Mouse (Mus musculus) embryonic facial prominence, embryonic 13.5 days (tissue): Measurements from ENCODE around the gene Rsg1. TPM values are rescaled to one million over a fixed set of nuclear protein-coding genes. Genes with fewer than 3 reads are reported as not detected.
A peak's percentile ranks its signal among the peaks of the same experiment; 100 is the strongest.

Experiments
- ATAC-seq: fragments of 200-750 bp; cut with Nextera tagmentation; 2 replicates; pipeline ENCODE4 v1.8.0; 2017; ENCODE audit warnings: low read depth; ENCODE audit not compliant: insufficient number of reproducible peaks, insufficient read depth, low FRiP score, low TSS enrichment
- H3K27ac ChIP-seq: fragments of 300-500 bp; sonication (generic); 2 replicates; pipeline ENCODE4 v1.5.1; 2015; ENCODE audit warnings: moderate library complexity, mild to moderate bottlenecking, inconsistent platforms
- H3K27me3 ChIP-seq: fragments of 300-500 bp; sonication (generic); 2 replicates; pipeline ENCODE4 v1.6.1; 2015; ENCODE audit warnings: mild to moderate bottlenecking, inconsistent platforms
- H3K36me3 ChIP-seq: fragments of 300-500 bp; sonication (generic); 2 replicates; pipeline ENCODE4 v1.6.1; 2015; ENCODE audit warnings: mild to moderate bottlenecking, inconsistent platforms
- H3K4me1 ChIP-seq: fragments of 300-500 bp; sonication (generic); 2 replicates; pipeline ENCODE4 v1.6.1; 2015; ENCODE audit warnings: inconsistent platforms
- H3K4me2 ChIP-seq: fragments of 300-500 bp; sonication (generic); 2 replicates; pipeline ENCODE4 v1.6.1; 2015; ENCODE audit warnings: moderate library complexity, mild to moderate bottlenecking, inconsistent platforms
- H3K4me3 ChIP-seq: fragments of 300-500 bp; sonication (generic); 2 replicates; pipeline ENCODE4 v1.5.1; 2015; ENCODE audit warnings: mild to moderate bottlenecking, inconsistent platforms
- H3K9ac ChIP-seq: fragments of 300-500 bp; sonication (generic); 2 replicates; pipeline ENCODE4 v1.6.1; 2015; ENCODE audit warnings: mild to moderate bottlenecking, inconsistent platforms
- H3K9me3 ChIP-seq: fragments of 300-500 bp; sonication (generic); 2 replicates; pipeline ENCODE4 v1.6.1; 2016; ENCODE audit warnings: inconsistent platforms
- WGBS: fragments of 180-500 bp; shearing (Covaris S2); methylation state at CpG from one replicate; pipeline ENCODE4 v1.1.7; 2015; ENCODE audit warnings: mixed read lengths; 5-methylcytosine and 5-hydroxymethylcytosine counted together
- polyA plus RNA-seq: library from polyadenylated mRNA; unstranded; fragments of >200 nt; fragmentation: Nextera tagmentation; extraction: Ambion mirVana; gene quantifications from 2 replicates; pipeline ENCODE4 v1.2.1, GENCODE M21; 2015

Rsg1 gene
- polyA plus RNA-seq: 7.4 and 7.9 TPM in 2 replicates

- Histone ChIP-seq H3K27ac (peak within 1 kb of the TSS; percentile 66), H3K9ac (peak within 1 kb of the TSS; percentile 75), H3K4me1 (peaks cover 19% of the 10 kb centered on the region), H3K36me3 (peaks cover 6% of the 10 kb centered on the region; the same call in 1 of the 2 replicates), H3K4me2 (peak within 1 kb of the TSS; percentile 90), H3K27me3 (no peaks in the 10 kb centered on the region), H3K9me3 (no peaks in the 10 kb centered on the region), H3K4me3 (peak within 1 kb of the TSS; percentile 61)
- under 1% methylated on average over 24 of the region's 24 CpGs for WGBS
- ATAC-seq: peak; percentile 43; the same call in 1 of the 2 replicates
Measured at GRCm38 (mm10) chr4:141213770-141214336, at the start of gene Rsg1. TSS of gene Rsg1 (plus strand) at chr4:141213956.

- H3K9me3 ChIP-seq: peaks cover 6% of the 10 kb centered on the region; the same call in 1 of the 2 replicates
- ATAC-seq: no peak
- no peak overlapping the region for H3K9ac ChIP-seq
- H3K4me3 ChIP-seq: no peak overlapping the region
- no peak overlapping the region for H3K4me2 ChIP-seq
- H3K36me3 ChIP-seq: peaks cover 44% of the 10 kb centered on the region
- WGBS: 87% methylated on average over 8 of the region's 8 CpGs
- no peaks in the 10 kb centered on the region for H3K4me1 ChIP-seq
- H3K27me3 ChIP-seq: no peaks in the 10 kb centered on the region
- no peak overlapping the region for H3K27ac ChIP-seq
Measured at GRCm38 (mm10) chr4:141165744-141166292, 47.9 kb upstream of the Rsg1 start.

- peaks cover 6% of the 10 kb centered on the region; the same call in 1 of the 2 replicates for H3K9me3 ChIP-seq
- H3K9ac ChIP-seq: no peak overlapping the region
- H3K4me3 ChIP-seq: no peak overlapping the region
- peaks cover 58% of the 10 kb centered on the region for H3K36me3 ChIP-seq
- H3K27ac ChIP-seq: no peak overlapping the region
- no peak overlapping the region for H3K4me2 ChIP-seq
- no peaks in the 10 kb centered on the region for H3K4me1 ChIP-seq
- 99% methylated on average over 3 of the region's 3 CpGs for WGBS
- no peaks in the 10 kb centered on the region for H3K27me3 ChIP-seq
- ATAC-seq: no peak
Measured at GRCm38 (mm10) chr4:141167156-141167555, 46.6 kb upstream of the Rsg1 start.

GRCm38 (mm10) chr4:141172121-141172520 is 41.6 kb upstream of the Rsg1 start:
- no peak overlapping the region for H3K9ac ChIP-seq
- H3K27ac ChIP-seq: no peak overlapping the region
- no peak overlapping the region for H3K4me2 ChIP-seq
- no peak overlapping the region for H3K4me3 ChIP-seq
- no peaks in the 10 kb centered on the region for H3K27me3 ChIP-seq
- H3K36me3 ChIP-seq: peaks cover 75% of the 10 kb centered on the region
- no peaks in the 10 kb centered on the region for H3K9me3 ChIP-seq
- 0 out of 2 replicates have a peak, but pooled peaks cover 8% of the 10 kb centered on the region for H3K4me1 ChIP-seq
- WGBS: 93% methylated on average over 8 of the region's 8 CpGs
- ATAC-seq: no peak

- Histone ChIP-seq H3K9ac (no peak overlapping the region), H3K4me2 (no peak overlapping the region), H3K36me3 (peaks cover 75% of the 10 kb centered on the region), H3K9me3 (no peaks in the 10 kb centered on the region), H3K27me3 (no peaks in the 10 kb centered on the region), H3K27ac (no peak overlapping the region), H3K4me3 (no peak overlapping the region), H3K4me1 (peaks cover 12% of the 10 kb centered on the region; the same call in 1 of the 2 replicates)
- WGBS: 43% methylated on average over 5 of the region's 5 CpGs
- ATAC-seq: no peak
Measured at GRCm38 (mm10) chr4:141175783-141176182, 38.0 kb upstream of the Rsg1 start.

- H3K4me3 ChIP-seq: no peak overlapping the region
- H3K4me1 ChIP-seq: peaks cover 12% of the 10 kb centered on the region; the same call in 1 of the 2 replicates
- H3K4me2 ChIP-seq: no peak overlapping the region
- H3K27me3 ChIP-seq: no peaks in the 10 kb centered on the region
- ATAC-seq: no peak
- H3K9me3 ChIP-seq: no peaks in the 10 kb centered on the region
- H3K27ac ChIP-seq: peak overlapping the region; percentile 55; the same call in 1 of the 2 replicates
- H3K9ac ChIP-seq: no peak overlapping the region
- WGBS: 81% methylated on average over 10 of the region's 10 CpGs
- H3K36me3 ChIP-seq: peaks cover 75% of the 10 kb centered on the region
Measured at GRCm38 (mm10) chr4:141176328-141176838, 37.4 kb upstream of the Rsg1 start.

GRCm38 (mm10) chr4:141178500-141178899 is 35.3 kb upstream of the Rsg1 start:
- Histone ChIP-seq H3K36me3 (peaks cover 78% of the 10 kb centered on the region), H3K27me3 (no peaks in the 10 kb centered on the region), H3K4me1 (peaks cover 12% of the 10 kb centered on the region; the same call in 1 of the 2 replicates), H3K9me3 (no peaks in the 10 kb centered on the region), H3K27ac (no peak overlapping the region), H3K4me2 (no peak overlapping the region), H3K4me3 (no peak overlapping the region), H3K9ac (no peak overlapping the region)
- WGBS: 78% methylated on average over 4 of the region's 4 CpGs
- ATAC-seq: no peak

- Histone ChIP-seq H3K4me3 (no peak overlapping the region), H3K4me1 (peaks cover 12% of the 10 kb centered on the region), H3K9ac (no peak overlapping the region), H3K27ac (no peak overlapping the region), H3K36me3 (peaks cover 77% of the 10 kb centered on the region), H3K4me2 (no peak overlapping the region), H3K27me3 (no peaks in the 10 kb centered on the region), H3K9me3 (no peaks in the 10 kb centered on the region)
- WGBS: 79% methylated on average over 8 of the region's 8 CpGs
- no peak for ATAC-seq
Measured at GRCm38 (mm10) chr4:141180831-141181230, 32.9 kb upstream of the Rsg1 start.

- Histone ChIP-seq H3K9me3 (no peaks in the 10 kb centered on the region), H3K9ac (no peak overlapping the region), H3K4me3 (no peak overlapping the region), H3K36me3 (peaks cover 69% of the 10 kb centered on the region), H3K4me2 (no peak overlapping the region), H3K4me1 (peaks cover 16% of the 10 kb centered on the region), H3K27me3 (no peaks in the 10 kb centered on the region), H3K27ac (no peak overlapping the region)
- 96% methylated on average over 6 of the region's 6 CpGs for WGBS
- no peak for ATAC-seq
Measured at GRCm38 (mm10) chr4:141181981-141182380, 31.8 kb upstream of the Rsg1 start.

GRCm38 (mm10) chr4:141183932-141184331 is 29.8 kb upstream of the Rsg1 start:
- ATAC-seq: no peak
- peaks cover 55% of the 10 kb centered on the region for H3K36me3 ChIP-seq
- H3K27me3 ChIP-seq: no peaks in the 10 kb centered on the region
- no peaks in the 10 kb centered on the region for H3K9me3 ChIP-seq
- no peak overlapping the region for H3K9ac ChIP-seq
- H3K4me3 ChIP-seq: no peak overlapping the region
- 80% methylated on average over 2 of the region's 2 CpGs for WGBS
- H3K4me1 ChIP-seq: peaks cover 22% of the 10 kb centered on the region
- H3K4me2 ChIP-seq: no peak overlapping the region
- no peak overlapping the region for H3K27ac ChIP-seq

GRCm38 (mm10) chr4:141184426-141184825 is 29.3 kb upstream of the Rsg1 start:
- 97% methylated on average over 4 of the region's 4 CpGs for WGBS
- H3K9ac ChIP-seq: no peak overlapping the region
- H3K4me1 ChIP-seq: peaks cover 22% of the 10 kb centered on the region
- no peak overlapping the region for H3K27ac ChIP-seq
- H3K4me3 ChIP-seq: no peak overlapping the region
- H3K4me2 ChIP-seq: no peak overlapping the region
- ATAC-seq: no peak
- peaks cover 51% of the 10 kb centered on the region for H3K36me3 ChIP-seq
- no peaks in the 10 kb centered on the region for H3K27me3 ChIP-seq
- H3K9me3 ChIP-seq: no peaks in the 10 kb centered on the region
